Mouse (Mus musculus) duodenum, adult 2 months (tissue): ENCODE data around the gene Nfatc3. TPM values are rescaled to one million over a fixed set of nuclear protein-coding genes. Genes with fewer than 3 reads are reported as not detected.

Experiments
- polyA plus RNA-seq: library from polyadenylated mRNA; depleted of rRNA; stranded (reverse); fragments of >200 nt; gene quantifications from 2 replicates; pipeline ENCODE4 v1.2.3, GENCODE M21; 2012; ENCODE audit warnings: low replicate concordance; rRNA removed

Nfatc3 gene
- polyA plus RNA-seq = 7.6 and 11.6 TPM in 2 replicates

GRCm38 (mm10) chr8:106058731-106059612 lies at the start of gene Nfatc3:
TSS of gene Nfatc3 (plus strand) at chr8:106058840.

DNA sequence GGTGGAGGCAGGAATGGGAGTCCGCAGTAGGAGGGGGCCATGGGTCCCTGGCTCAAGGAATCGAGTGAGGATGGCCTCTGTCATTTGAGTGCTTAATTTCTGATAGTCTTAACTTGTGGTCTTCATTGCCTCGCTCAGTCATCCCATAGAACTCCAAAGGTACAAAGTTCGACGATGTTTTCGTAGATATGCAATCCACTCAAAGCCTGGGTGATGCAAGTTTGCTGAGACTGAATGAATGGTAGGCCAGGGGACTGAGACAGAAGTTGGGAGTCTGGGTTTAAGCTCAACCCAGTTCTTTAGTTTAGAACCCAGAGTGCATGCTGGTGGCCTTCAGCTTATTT lies 47.0 kb upstream of the Nfatc3 start, which contains the start of gene Ddx28:
Gene Ddx28, minus strand, starts transcription at position 240 of the 344 bp plus-strand sequence.

GRCm38 (mm10) chr8:106136156-106137130 lies 77.8 kb downstream of the Nfatc3 start, which contains the start of gene Esrp2:
TSS of gene Esrp2 (minus strand) at chr8:106136974.

GRCm38 (mm10) chr8:106149801-106150652 lies 91.4 kb downstream of the Nfatc3 start, which contains the start of gene Pla2g15:
TSS of gene Pla2g15 (plus strand) at chr8:106150399.

DNA sequence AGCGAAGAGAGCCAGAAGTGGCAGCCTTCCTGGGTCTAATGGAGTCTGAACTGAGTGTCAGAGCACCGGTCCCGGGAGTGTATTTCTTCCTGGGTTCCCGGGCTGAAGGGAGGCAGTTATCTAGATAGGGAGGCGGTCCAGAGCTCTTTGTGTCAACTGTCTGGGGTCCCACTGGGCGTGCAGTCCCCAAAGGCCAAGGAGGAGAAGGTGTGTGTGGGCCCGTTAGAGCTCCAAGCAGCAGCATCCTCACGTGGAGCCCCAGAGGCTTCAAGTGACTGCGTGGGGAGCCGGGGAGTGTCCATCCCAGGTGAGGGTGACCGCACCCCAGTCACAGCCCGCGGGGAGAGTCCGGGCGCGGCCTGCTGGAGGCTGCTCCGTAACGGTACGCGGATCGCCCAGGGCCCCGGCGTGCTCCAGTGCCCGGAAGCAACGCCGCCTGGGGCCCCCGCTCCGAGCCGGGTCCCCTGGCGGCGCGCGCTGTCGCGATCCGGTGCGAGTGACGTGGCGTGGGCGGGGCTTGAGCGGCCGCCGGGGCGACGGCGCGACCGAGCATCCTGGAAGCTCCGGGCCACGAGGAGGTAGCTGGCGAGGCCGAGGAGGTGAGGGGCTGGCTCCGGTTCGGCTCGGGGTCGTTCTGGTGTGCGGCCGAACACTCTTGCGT lies 109.8 kb downstream of the Nfatc3 start, which contains the start of gene Slc7a6:
Gene Slc7a6, plus strand, starts transcription at position 502 of the 661 bp plus-strand sequence.

Other genes starting within 250 kb of the Nfatc3 start
- 10.6 and 13.2 TPM in 2 replicates for gene Ranbp10, start 231.5 kb upstream of the Nfatc3 start, polyA plus RNA-seq
- not detected in 2 replicates for gene Tsnaxip1, start 231.1 kb upstream of the Nfatc3 start, polyA plus RNA-seq
- 6.6 and 8.0 TPM in 2 replicates for gene Cenpt, start 205.6 kb upstream of the Nfatc3 start, polyA plus RNA-seq
- gene Thap11, start 203.7 kb upstream of the Nfatc3 start, polyA plus RNA-seq = 35.4 and 36.7 TPM in 2 replicates
- gene Nutf2, start 198.3 kb upstream of the Nfatc3 start, polyA plus RNA-seq = 12.9 and 22.5 TPM in 2 replicates
- 39.6 and 49.7 TPM in 2 replicates for gene Edc4, start 178.0 kb upstream of the Nfatc3 start, polyA plus RNA-seq
- gene Nrn1l, start 165.3 kb upstream of the Nfatc3 start, polyA plus RNA-seq = 1.1 and 3.3 TPM in 2 replicates
- gene Pskh1, start 158.4 kb upstream of the Nfatc3 start, polyA plus RNA-seq = 16.1 and 18.3 TPM in 2 replicates
- 12.5 and 3,063 TPM in 2 replicates for gene Ctrl, start 125.0 kb upstream of the Nfatc3 start, polyA plus RNA-seq
- gene Psmb10, start 120.4 kb upstream of the Nfatc3 start, polyA plus RNA-seq = 565 and 991 TPM in 2 replicates
- gene Lcat, start 115.5 kb upstream of the Nfatc3 start, polyA plus RNA-seq = 0.97 and 1.4 TPM in 2 replicates
- gene Slc12a4, start 92.7 kb upstream of the Nfatc3 start, polyA plus RNA-seq = 6.2 and 9.9 TPM in 2 replicates
- gene Dpep3, start 79.4 kb upstream of the Nfatc3 start, polyA plus RNA-seq = 0.15 and 0.34 TPM in 2 replicates
- 1.9 and 5.0 TPM in 2 replicates for gene Dus2, start 67.5 kb upstream of the Nfatc3 start, polyA plus RNA-seq
- gene Dpep2nb, start 52.9 kb upstream of the Nfatc3 start, polyA plus RNA-seq = not detected in 2 replicates
- gene Ddx28, start 47.0 kb upstream of the Nfatc3 start, polyA plus RNA-seq = 4.9 and 5.3 TPM in 2 replicates
- gene Esrp2, start 78.1 kb downstream of the Nfatc3 start, polyA plus RNA-seq = 25.8 and 43.6 TPM in 2 replicates
- gene Pla2g15, start 91.6 kb downstream of the Nfatc3 start, polyA plus RNA-seq = 2.7 and 3.5 TPM in 2 replicates
- 2.4 and 7.9 TPM in 2 replicates for gene Slc7a6, start 110.0 kb downstream of the Nfatc3 start, polyA plus RNA-seq
- 10.1 and 15.1 TPM in 2 replicates for gene Slc7a6os, start 152.1 kb downstream of the Nfatc3 start, polyA plus RNA-seq
- 10.5 and 11.0 TPM in 2 replicates for gene Prmt7, start 152.1 kb downstream of the Nfatc3 start, polyA plus RNA-seq